Mouse (Mus musculus): ENCODE data around the gene Cdh4. TPM values are rescaled to one million over a fixed set of nuclear protein-coding genes. Genes with fewer than 3 reads are reported as not detected.

Cdh4 gene
- total RNA-seq, 2 experiments from 2014 or later: 5.2 to 11.7 TPM

- intact Hi-C loops (cut with DNase I): no loop called here
- peak overlapping the region; percentile 79 for H3K27ac ChIP-seq
- DNase-seq: peak; percentile 48
Measured at GRCm38 (mm10) chr2:179780961-179781360, 338.7 kb downstream of the Cdh4 start.

DNA sequence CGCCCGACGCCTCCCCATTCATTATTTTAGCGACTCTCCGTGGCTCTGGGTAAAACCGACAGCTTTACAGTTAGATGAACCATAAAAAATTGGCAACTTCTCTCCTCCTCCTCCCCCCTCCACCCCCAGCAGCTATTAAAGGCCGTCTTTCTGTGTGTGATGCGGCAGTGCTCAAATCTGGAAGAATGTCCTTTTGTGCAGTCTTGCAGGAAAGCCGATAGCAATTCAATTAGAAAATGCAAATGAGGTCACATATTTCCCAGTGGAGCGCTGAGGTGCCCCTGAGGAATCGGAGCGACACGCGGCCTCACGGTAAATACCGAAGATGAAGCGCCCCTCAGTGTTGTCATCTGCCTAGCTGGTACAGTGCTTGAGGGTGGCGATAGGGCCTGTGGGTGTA, 345.0 kb downstream of the Cdh4 start:
- no peak for TF ChIP-seq CTCF (IDR thresholded peaks at IDR 0.05)
- DNase-seq: no peak
- intact Hi-C loops (cut with DNase I): no loop called here
- peak overlapping the region; percentile 38; the same call in 1 of the 2 replicates for H3K27ac ChIP-seq
- H3K4me3 ChIP-seq: peak overlapping the region; percentile 43

More at GRCm38 (mm10) chr2:179780961-179781360, 338.7 kb downstream of the Cdh4 start:
- no peak for TF ChIP-seq CTCF (IDR thresholded peaks at IDR 0.05)
- peak overlapping the region; percentile 21; the same call in 1 of the 2 replicates for H3K4me3 ChIP-seq

DNA sequence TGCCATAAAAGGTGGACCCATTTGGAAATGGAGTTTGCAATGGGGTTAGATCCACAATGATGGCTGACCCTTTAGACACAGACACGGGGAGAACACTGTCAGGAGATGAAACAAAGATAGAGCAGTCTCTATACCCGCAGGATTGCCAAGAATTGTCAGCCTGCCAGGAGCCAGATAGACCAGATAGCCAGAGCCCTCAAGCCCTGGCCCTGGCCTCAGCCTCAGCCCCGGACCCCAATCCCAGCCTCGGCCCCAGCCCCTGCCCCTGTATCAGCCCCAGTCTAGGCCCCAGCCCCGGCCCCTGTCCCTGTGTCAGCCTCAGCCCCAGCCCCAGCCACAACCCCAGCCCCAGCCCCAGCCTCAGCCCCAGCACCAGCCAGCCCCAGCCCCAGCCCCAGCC, 345.6 kb downstream of the Cdh4 start:
- peak overlapping the region; percentile 38; the same call in 1 of the 2 replicates for H3K27ac ChIP-seq
- intact Hi-C loops (cut with DNase I): no loop called here
- no peak for TF ChIP-seq CTCF (IDR thresholded peaks at IDR 0.05)
- peak; percentile 27 for DNase-seq
- no peak overlapping the region for H3K4me3 ChIP-seq

DNA sequence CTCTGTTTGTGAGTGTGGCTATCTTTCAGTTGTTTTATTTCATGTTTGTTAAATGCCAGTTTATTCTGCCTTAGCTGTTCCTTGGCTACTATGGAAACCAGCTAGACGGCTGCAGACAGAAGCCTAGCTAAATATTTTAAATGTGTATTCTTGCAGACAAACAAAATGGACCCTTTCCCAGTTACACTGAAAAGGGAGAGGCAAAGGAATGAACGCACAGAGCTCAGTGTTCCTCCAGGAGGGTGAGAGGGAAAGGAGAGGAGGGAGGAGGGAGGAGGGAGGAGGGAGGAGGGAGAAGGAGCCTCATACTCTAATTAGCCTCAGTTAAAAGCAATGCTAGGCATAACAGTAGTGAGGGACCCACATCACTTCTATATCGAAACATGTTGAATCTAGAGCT, 348.5 kb downstream of the Cdh4 start:
- no peak overlapping the region for H3K27ac ChIP-seq
- no peak for DNase-seq
- H3K4me3 ChIP-seq: no peak overlapping the region
- TF ChIP-seq CTCF (IDR thresholded peaks at IDR 0.05): no peak
- intact Hi-C loops (cut with DNase I): no loop called here

- no peak for TF ChIP-seq CTCF (IDR thresholded peaks at IDR 0.05)
- Histone ChIP-seq H3K27ac (no peak overlapping the region), H3K4me3 (no peak overlapping the region)
- intact Hi-C loops (cut with DNase I): no loop called here
- DNase-seq: no peak
Measured at GRCm38 (mm10) chr2:179792426-179793133, 350.3 kb downstream of the Cdh4 start.

- intact Hi-C loops (cut with DNase I): no loop called here
- Histone ChIP-seq H3K27ac (no peak overlapping the region), H3K4me3 (no peak overlapping the region)
- TF ChIP-seq CTCF (IDR thresholded peaks at IDR 0.05): no peak
- DNase-seq: no peak
Measured at GRCm38 (mm10) chr2:179794354-179794753, 352.1 kb downstream of the Cdh4 start.

GRCm38 (mm10) chr2:179795452-179795851, 353.2 kb downstream of the Cdh4 start:
- intact Hi-C loops (cut with DNase I): no loop called here
- DNase-seq: no peak
- H3K4me3 ChIP-seq: no peak overlapping the region
- TF ChIP-seq CTCF (IDR thresholded peaks at IDR 0.05): no peak
- H3K27ac ChIP-seq: no peak overlapping the region

GRCm38 (mm10) chr2:179799906-179800532, 357.8 kb downstream of the Cdh4 start:
- Histone ChIP-seq H3K4me3 (no peak overlapping the region), H3K27ac (peak overlapping the region; percentile 75; the same call in 1 of the 2 replicates)
- TF ChIP-seq CTCF (IDR thresholded peaks at IDR 0.05): no peak
- DNase-seq: no peak
- intact Hi-C loops (cut with DNase I): no loop called here

DNA sequence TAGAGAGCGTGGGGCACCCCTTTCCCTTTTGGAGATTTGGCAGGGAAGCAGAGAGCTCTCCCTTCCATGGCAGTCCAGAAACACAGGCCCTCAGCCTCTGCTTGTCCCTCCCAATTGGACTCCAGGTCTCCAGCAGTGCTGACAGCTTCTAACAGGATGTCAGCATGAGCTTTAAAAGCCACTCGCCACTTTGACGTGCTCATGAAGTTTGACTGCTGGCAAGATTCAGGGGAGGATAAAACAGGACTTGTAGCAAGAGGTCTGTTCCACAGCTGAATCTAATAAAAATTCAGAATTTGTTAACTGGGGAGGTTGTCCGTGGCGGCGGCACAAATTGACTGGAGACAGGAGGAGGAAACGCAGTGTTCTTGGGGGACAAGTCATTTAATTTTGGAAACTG, 358.8 kb downstream of the Cdh4 start:
- Histone ChIP-seq H3K27ac (peak overlapping the region; percentile 75), H3K4me3 (no peak overlapping the region)
- intact Hi-C loops (cut with DNase I): no loop called here
- no peak for TF ChIP-seq CTCF (IDR thresholded peaks at IDR 0.05)
- DNase-seq: no peak

GRCm38 (mm10) chr2:179802411-179802810, 360.2 kb downstream of the Cdh4 start:
- H3K4me3 ChIP-seq: no peak overlapping the region
- H3K27ac ChIP-seq: no peak overlapping the region
- no peak for DNase-seq
- intact Hi-C loops (cut with DNase I): no loop called here
- TF ChIP-seq CTCF (IDR thresholded peaks at IDR 0.05): no peak

DNA sequence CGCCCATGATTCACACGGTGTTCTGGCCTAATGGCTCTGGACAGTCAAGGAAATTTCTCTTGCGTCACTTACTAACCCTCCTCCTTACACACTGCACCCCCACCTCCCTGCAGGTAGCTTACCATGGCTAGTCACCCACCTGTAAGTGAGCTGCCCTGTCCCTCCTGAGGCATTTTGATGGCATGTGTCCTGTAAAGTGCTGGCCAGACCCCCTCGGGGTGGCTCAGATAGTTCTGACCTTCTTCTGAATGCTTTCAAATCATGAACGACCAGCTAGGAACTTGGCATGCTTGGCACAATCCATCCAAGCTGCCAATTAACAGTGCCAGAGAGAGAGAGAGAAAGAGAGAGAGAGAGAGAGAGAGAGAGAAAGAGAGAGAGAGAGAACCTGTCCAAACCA, 368.9 kb downstream of the Cdh4 start:
- DNase-seq: no peak

GRCm38 (mm10) chr2:179813035-179813827, 371.0 kb downstream of the Cdh4 start:
- intact Hi-C loops (cut with DNase I): no loop called here
- H3K27ac ChIP-seq: no peak overlapping the region

More for the DNA sequence above, 368.9 kb downstream of the Cdh4 start:
- H3K4me3 ChIP-seq: no peak overlapping the region
- no peak for TF ChIP-seq CTCF (IDR thresholded peaks at IDR 0.05)
- intact Hi-C loops (cut with DNase I): no loop called here
- no peak overlapping the region for H3K27ac ChIP-seq

More at GRCm38 (mm10) chr2:179813035-179813827, 371.0 kb downstream of the Cdh4 start:
- no peak for DNase-seq
- TF ChIP-seq CTCF (IDR thresholded peaks at IDR 0.05): no peak
- H3K4me3 ChIP-seq: no peak overlapping the region
